Mouse (Mus musculus) lung, adult 10 weeks (tissue): ENCODE data around the gene Pkp3. TPM values are rescaled to one million over a fixed set of nuclear protein-coding genes. Genes with fewer than 3 reads are reported as not detected.

Experiments
- polyA plus RNA-seq: library from polyadenylated mRNA; stranded (reverse); fragments of 350-450 nt; fragmentation: Illumina TruSeq; extraction: RNeasy Lipid Tissue Mini Kit (QIAGEN cat#74804); gene quantifications from one replicate; pipeline ENCODE4 v1.2.3, GENCODE M21; 2014; ENCODE audit warnings: low read depth, low replicate concordance; ENCODE audit not compliant: insufficient read depth

Pkp3 gene
- polyA plus RNA-seq: 12.5 TPM

GRCm38 (mm10) chr7:141077841-141078240 is at the start of gene Pkp3:
Gene Pkp3, plus strand, starts transcription at chr7:141078218.

GRCm38 (mm10) chr7:141028831-141029230 is 49.2 kb upstream of the Pkp3 start, which contains the start of gene Gm17387:
Gene Gm17387, plus strand, starts transcription at chr7:141029131.

GRCm38 (mm10) chr7:141060426-141061242 is 17.4 kb upstream of the Pkp3 start, which contains the start of gene B4galnt4:
Gene B4galnt4, plus strand, starts transcription at chr7:141061104.

GRCm38 (mm10) chr7:141099911-141100691 is 22.1 kb downstream of the Pkp3 start, which contains the start of gene Sigirr:
Gene Sigirr, minus strand, starts transcription at chr7:141100572.

GRCm38 (mm10) chr7:141117636-141118035 is 39.6 kb downstream of the Pkp3 start, which contains the start of gene Ano9:
Gene Ano9, minus strand, starts transcription at chr7:141117806.

GRCm38 (mm10) chr7:141122245-141122644 is 44.2 kb downstream of the Pkp3 start, which contains the start of gene Ptdss2:
Gene Ptdss2, plus strand, starts transcription at chr7:141122382.

Other genes starting within 250 kb of the Pkp3 start
- gene Urah, start 243.2 kb upstream of the Pkp3 start, polyA plus RNA-seq: 18.9 TPM
- gene Scgb1c1, start 232.7 kb upstream of the Pkp3 start, polyA plus RNA-seq: 83.0 TPM
- gene Odf3, start 230.4 kb upstream of the Pkp3 start, polyA plus RNA-seq: not detected
- not detected for gene Gm45785, start 221.9 kb upstream of the Pkp3 start, polyA plus RNA-seq
- 54.0 TPM for gene Ric8a, start 221.3 kb upstream of the Pkp3 start, polyA plus RNA-seq
- gene Bet1l, start 220.6 kb upstream of the Pkp3 start, polyA plus RNA-seq: 29.7 TPM
- 114 TPM for gene Psmd13, start 196.2 kb upstream of the Pkp3 start, polyA plus RNA-seq
- gene Sirt3, start 195.9 kb upstream of the Pkp3 start, polyA plus RNA-seq: 15.3 TPM
- 141 TPM for gene Cox8b, start 177.8 kb upstream of the Pkp3 start, polyA plus RNA-seq
- not detected for gene Nlrp6, start 157.3 kb upstream of the Pkp3 start, polyA plus RNA-seq
- 13.7 TPM for gene Pgghg, start 136.8 kb upstream of the Pkp3 start, polyA plus RNA-seq
- 1.2 TPM for gene Ifitm5, start 127.9 kb upstream of the Pkp3 start, polyA plus RNA-seq
- gene Gm45717, start 122.3 kb upstream of the Pkp3 start, polyA plus RNA-seq: not detected
- gene Ifitm2, start 122.2 kb upstream of the Pkp3 start, polyA plus RNA-seq: 663 TPM
- gene Ifitm1, start 111.0 kb upstream of the Pkp3 start, polyA plus RNA-seq: 139 TPM
- 811 TPM for gene Ifitm3, start 67.4 kb upstream of the Pkp3 start, polyA plus RNA-seq
- gene Ifitm6, start 60.3 kb upstream of the Pkp3 start, polyA plus RNA-seq: 21.7 TPM
- gene Gm17387, start 49.1 kb upstream of the Pkp3 start, polyA plus RNA-seq: not detected
- not detected for gene B4galnt4, start 17.1 kb upstream of the Pkp3 start, polyA plus RNA-seq
- gene Sigirr, start 22.4 kb downstream of the Pkp3 start, polyA plus RNA-seq: 23.1 TPM
- 1.0 TPM for gene Ano9, start 39.6 kb downstream of the Pkp3 start, polyA plus RNA-seq
- gene Ptdss2, start 44.2 kb downstream of the Pkp3 start, polyA plus RNA-seq: 14.6 TPM
- 139 TPM for gene Rnh1, start 94.6 kb downstream of the Pkp3 start, polyA plus RNA-seq
- gene Hras, start 115.8 kb downstream of the Pkp3 start, polyA plus RNA-seq: 93.0 TPM
- 7.3 TPM for gene Lrrc56, start 115.9 kb downstream of the Pkp3 start, polyA plus RNA-seq
- gene Lmntd2, start 135.9 kb downstream of the Pkp3 start, polyA plus RNA-seq: 1.0 TPM
- gene Rassf7, start 137.6 kb downstream of the Pkp3 start, polyA plus RNA-seq: 55.1 TPM
- 26.6 TPM for gene Phrf1, start 150.6 kb downstream of the Pkp3 start, polyA plus RNA-seq
- 21.8 TPM for gene Irf7, start 188.3 kb downstream of the Pkp3 start, polyA plus RNA-seq
- gene Cdhr5, start 198.6 kb downstream of the Pkp3 start, polyA plus RNA-seq: 0.23 TPM
- gene Sct, start 200.9 kb downstream of the Pkp3 start, polyA plus RNA-seq: not detected
- gene Drd4, start 213.8 kb downstream of the Pkp3 start, polyA plus RNA-seq: not detected
- gene Deaf1, start 249.5 kb downstream of the Pkp3 start, polyA plus RNA-seq: 20.4 TPM
- gene Tmem80, start 249.5 kb downstream of the Pkp3 start, polyA plus RNA-seq: 25.4 TPM